Comparison of ENCODE assay signal across 9 mouse cellular contexts in genomic region chr12:21286712-21287650, GRCm38 (mm10). TPM values are rescaled to one million over a fixed set of nuclear protein-coding genes. Genes with fewer than 3 reads are reported as not detected.
A peak's percentile ranks its signal among the peaks of the same experiment; 100 is the strongest.
DNase-seq lines count a peak whose midpoint lies in the region; ATAC-seq lines count a peak whose summit lies in the region.
"Had no signal": no experiment of that assay in that cellular context is flagged by ENCODE, and none has a peak within 500 bp of the region (broad histone marks: within the 10 kb centered on the region; RNA-seq: fewer than 3 reads in every experiment).

No protein-coding gene starts in this region.

- peaks cover 36% of the 10 kb centered on the region for H3K4me1 ChIP-seq in liver, embryonic 13.5 days (replicated peaks)

- peak overlapping the region; percentile 93 for H3K4me2 ChIP-seq in liver, embryonic 13.5 days

- H3K9ac ChIP-seq in liver, embryonic 13.5 days: peak overlapping the region; percentile 88

- DNase-seq in cerebellum, adult 11-12 months: peak; percentile 55
- DNase-seq in cerebellum, postnatal 36 days: no peak
- DNase-seq in 416B (ENCODE audit: low read depth): peak; percentile 80
- peak; percentile 42 for DNase-seq in c-Kit-positive CD71-positive TER-119-negative erythroid progenitor cells, embryonic 14.5 days (ENCODE audit: low read depth)
- no peak for DNase-seq in liver, embryonic 13.5 days
- peak; percentile 78 for DNase-seq in naive thymus-derived CD4-positive, alpha-beta T cell, adult 2 months (ENCODE audit: low read depth)
- no peak for DNase-seq in adrenal gland, adult 8-10 months

- H3K36me3 ChIP-seq in liver, embryonic 13.5 days: peaks cover 24% of the 10 kb centered on the region

- peak; percentile 67 to 73 for ATAC-seq in hematopoietic stem cell, adult 5-6 weeks (replicated peaks in 1 of 2; ENCODE audit: insufficient read depth in 1 of 2, low FRiP score in 2 of 2, low TSS enrichment in 1 of 2, low read depth in 1 of 2, poor library complexity in 2 of 2, severe bottlenecking in 2 of 2)
- no peak for ATAC-seq in liver, embryonic 13.5 days (ENCODE audit: low read depth)

- 15% methylated on average over 18 of the region's 18 CpGs for WGBS in liver, embryonic 13.5 days (ENCODE audit: insufficient replicate concordance)

- H3K27me3 ChIP-seq in liver, embryonic 13.5 days: no peaks in the 10 kb centered on the region
- H3K27me3 ChIP-seq: Patski had no signal

- H3K9me3 ChIP-seq in liver, embryonic 13.5 days (replicated peaks): no peaks in the 10 kb centered on the region

- H3K4me3 ChIP-seq in liver, embryonic 13.5 days (replicated peaks): peak overlapping the region; percentile 89

- H3K27ac ChIP-seq in liver, embryonic 13.5 days: peak overlapping the region; percentile 81

RNA-seq across cellular contexts. Expression of gene Itgb1bp1, which starts 0.9 kb away (rescaled TPM):
- total RNA-seq in hematopoietic stem cell, adult 5-6 weeks (2017): 12.8 and 27.9 TPM in 2 replicates
- 28.7 and 29.3 TPM in 2 replicates for polyA plus RNA-seq in liver, embryonic 13.5 days (2015; fragmentation: Nextera tagmentation; extraction: Ambion mirVana)
- total RNA-seq in adrenal gland, adult 8-10 months (2022): 100 to 1,000 TPM in 1 of 4 experiments, 10 to 100 TPM in 3; 74.6 to 123 (median 85.2) TPM

RNA-seq across cellular contexts. Expression of gene Cpsf3, which starts 1.8 kb away (rescaled TPM):
- 86.1 and 117 TPM in 2 replicates for total RNA-seq in hematopoietic stem cell, adult 5-6 weeks (2017)
- 51.6 and 64.4 TPM in 2 replicates for polyA plus RNA-seq in liver, embryonic 13.5 days (2015; fragmentation: Nextera tagmentation; extraction: Ambion mirVana)
- 10 to 100 TPM; 65.3 to 78.3 (median 69.5) TPM for total RNA-seq in adrenal gland, adult 8-10 months (2022)

RNA-seq across cellular contexts. Expression of gene Iah1, which starts 29.2 kb away (rescaled TPM):
- 30.3 and 33.5 TPM in 2 replicates for total RNA-seq in hematopoietic stem cell, adult 5-6 weeks (2017)
- polyA plus RNA-seq in liver, embryonic 13.5 days (2015; fragmentation: Nextera tagmentation; extraction: Ambion mirVana): 30.2 and 34.0 TPM in 2 replicates
- total RNA-seq in adrenal gland, adult 8-10 months (2022): 10 to 100 TPM; 53.0 to 61.9 (median 56.4) TPM

Comparison
In these comparisons a context has a peak if more than half of its experiments do, and no peak if none do; other contexts are left out.
1. DNase-seq: peak in cerebellum, adult 11-12 months (single experiment), 416B (single experiment), c-Kit-positive CD71-positive TER-119-negative erythroid progenitor cells, embryonic 14.5 days (single experiment) and naive thymus-derived CD4-positive, alpha-beta T cell, adult 2 months (single experiment); none in cerebellum, postnatal 36 days (0 of 2), liver, embryonic 13.5 days (single experiment) and adrenal gland, adult 8-10 months (single experiment).